Mouse (Mus musculus) lung, adult 2 months (tissue): Measurements from ENCODE around the gene Lamb1. TPM values are rescaled to one million over a fixed set of nuclear protein-coding genes. Genes with fewer than 3 reads are reported as not detected.

Experiments
- DNase-seq: peaks from one replicate; pipeline ENCODE4 v3.0.0; 2022
- H3K4me1 ChIP-seq: fragments of 200-500 bp; 2 replicates; pipeline ENCODE4 v1.6.1; 2011; ENCODE audit warnings: low read length; ENCODE audit not compliant: control insufficient read depth, insufficient read depth
- H3K4me3 ChIP-seq: fragments of 200-500 bp; replicated peaks from 2 replicates; pipeline ENCODE3; 2011; ENCODE audit warnings: low read depth, mild to moderate bottlenecking, control low read depth, low read length; ENCODE audit errors: extremely low read depth
- CTCF ChIP-seq: fragments of 200-500 bp; IDR thresholded peaks from 2 replicates; pipeline ENCODE4 v1.5.1; 2011; ENCODE audit warnings: mild to moderate bottlenecking, low read length, control low read depth; ENCODE audit not compliant: insufficient read depth
- POLR2A ChIP-seq: fragments of 200-500 bp; IDR thresholded peaks from 2 replicates; pipeline ENCODE4 v1.6.1; 2011; ENCODE audit warnings: low read depth, mild to moderate bottlenecking, control low read depth, low read length, borderline replicate concordance; ENCODE audit errors: extremely low read depth
- WGBS: fragments of 180-500 bp; shearing (Covaris S2); methylation state at CpG from one replicate; pipeline ENCODE4 v1.1.7; 2018; 5-methylcytosine and 5-hydroxymethylcytosine counted together
- polyA plus RNA-seq: library from polyadenylated mRNA; depleted of rRNA; stranded (reverse); fragments of >200 nt; gene quantifications from 2 replicates; pipeline ENCODE4 v1.2.3, GENCODE M21; 2012

The Lamb1 gene
- polyA plus RNA-seq, 1 experiment = 48.4 TPM

DNA sequence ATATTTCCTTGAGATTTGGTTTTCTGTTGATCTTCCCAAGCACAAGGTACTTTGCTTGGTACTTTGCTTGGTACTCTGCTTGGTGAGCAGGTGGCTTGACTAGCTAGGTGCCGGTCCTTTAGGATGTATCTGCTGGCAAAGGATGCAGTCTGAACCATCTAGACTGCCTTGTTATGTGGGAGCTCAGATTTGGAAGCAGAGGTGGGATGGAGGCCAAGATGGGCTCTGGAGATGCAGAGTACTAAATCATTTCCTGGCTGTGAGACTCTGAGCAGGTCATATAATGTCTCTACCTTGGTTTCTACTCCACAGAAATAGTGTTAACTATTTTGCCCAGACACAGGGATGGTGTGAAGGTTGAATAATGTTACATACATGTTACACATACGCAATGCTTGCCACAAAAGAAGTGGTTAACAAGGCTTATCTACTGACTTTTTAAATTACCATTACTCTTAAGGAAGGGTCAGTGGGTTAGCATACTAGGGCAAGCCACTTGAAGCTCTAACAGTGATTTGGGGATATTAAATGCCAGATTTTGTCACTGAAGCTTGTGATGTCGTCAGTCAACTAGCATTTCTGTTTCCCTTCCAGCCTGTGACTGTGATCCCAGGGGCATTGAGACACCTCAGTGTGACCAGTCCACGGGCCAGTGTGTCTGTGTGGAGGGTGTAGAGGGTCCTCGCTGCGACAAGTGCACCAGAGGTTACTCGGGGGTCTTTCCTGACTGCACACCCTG lies 52.8 kb downstream of the Lamb1 start:
- Histone ChIP-seq H3K4me3 (no peak overlapping the region), H3K4me1 (no peaks in the 10 kb centered on the region)
- 76% methylated on average over 7 of the region's 7 CpGs for WGBS
- DNase-seq = no peak
- no peak for TF ChIP-seq POLR2A
- TF ChIP-seq CTCF = no peak

DNA sequence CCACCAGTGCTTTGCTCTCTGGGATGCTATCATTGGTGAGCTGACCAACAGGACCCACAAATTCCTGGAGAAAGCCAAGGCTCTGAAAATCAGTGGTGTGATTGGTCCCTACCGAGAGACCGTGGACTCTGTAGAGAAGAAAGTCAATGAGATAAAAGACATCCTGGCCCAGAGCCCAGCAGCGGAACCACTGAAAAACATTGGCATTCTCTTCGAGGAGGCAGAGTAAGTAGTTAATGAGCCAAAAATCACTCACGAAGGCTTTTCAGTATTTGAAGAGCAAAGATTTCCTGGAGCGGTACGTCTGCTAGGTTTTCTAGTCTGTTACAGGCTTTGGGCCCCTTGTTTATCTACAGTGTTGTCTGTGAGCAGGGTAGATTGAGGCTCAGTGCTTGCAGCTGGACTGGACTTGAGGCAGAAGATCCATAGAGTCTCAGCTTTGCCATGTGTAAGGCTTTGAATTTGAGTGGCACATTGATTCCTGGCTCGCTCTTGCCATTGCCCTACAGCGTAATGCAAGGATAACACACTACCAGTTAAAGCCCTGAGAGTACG lies 53.5 kb downstream of the Lamb1 start:
- Histone ChIP-seq H3K4me3 (no peak overlapping the region), H3K4me1 (no peaks in the 10 kb centered on the region)
- TF ChIP-seq POLR2A (no peak), CTCF (no peak)
- WGBS = 71% methylated on average over 10 of the region's 10 CpGs
- DNase-seq = no peak

DNA sequence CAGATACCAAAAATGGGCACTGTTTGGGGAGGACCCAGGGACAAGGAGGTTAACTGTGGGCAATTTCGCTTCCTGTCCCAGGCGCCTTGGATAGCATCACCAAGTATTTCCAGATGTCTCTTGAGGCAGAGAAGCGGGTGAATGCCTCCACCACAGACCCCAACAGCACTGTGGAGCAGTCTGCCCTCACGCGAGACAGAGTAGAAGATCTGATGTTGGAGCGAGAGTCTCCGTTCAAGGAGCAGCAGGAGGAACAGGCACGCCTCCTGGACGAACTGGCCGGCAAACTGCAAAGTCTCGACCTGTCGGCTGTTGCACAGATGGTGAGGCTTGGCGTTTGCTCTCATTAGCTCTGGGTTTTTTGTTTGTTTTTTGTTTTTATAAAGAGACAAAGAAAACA lies 55.8 kb downstream of the Lamb1 start:
- no peak for TF ChIP-seq CTCF
- TF ChIP-seq POLR2A = no peak
- H3K4me3 ChIP-seq = no peak overlapping the region
- 88% methylated on average over 13 of the region's 13 CpGs for WGBS
- DNase-seq = no peak
- no peaks in the 10 kb centered on the region for H3K4me1 ChIP-seq

DNA sequence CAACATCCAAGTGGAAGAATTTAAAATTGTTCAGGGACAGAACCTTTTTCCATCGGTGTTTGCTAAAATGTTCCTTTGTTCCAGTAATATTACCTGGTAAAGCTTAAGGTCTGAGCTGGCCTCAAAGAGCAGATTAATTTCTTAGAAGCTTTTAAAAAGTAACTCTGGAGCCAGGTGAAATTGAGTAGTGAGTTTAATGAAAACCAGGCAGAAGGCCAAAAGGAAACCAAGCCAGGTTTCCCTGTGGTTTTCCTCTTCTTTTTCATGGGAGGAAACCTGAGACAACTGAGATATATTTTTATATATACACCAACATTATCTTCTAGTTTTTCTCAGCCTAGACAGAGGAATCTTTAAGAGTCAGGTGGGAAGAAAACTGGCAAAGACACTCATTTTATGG lies 56.5 kb downstream of the Lamb1 start:
- 81% methylated on average over 1 of the region's 1 CpGs for WGBS
- H3K4me3 ChIP-seq = no peak overlapping the region
- DNase-seq = no peak
- TF ChIP-seq CTCF (no peak), POLR2A (no peak)
- H3K4me1 ChIP-seq = no peaks in the 10 kb centered on the region

DNA sequence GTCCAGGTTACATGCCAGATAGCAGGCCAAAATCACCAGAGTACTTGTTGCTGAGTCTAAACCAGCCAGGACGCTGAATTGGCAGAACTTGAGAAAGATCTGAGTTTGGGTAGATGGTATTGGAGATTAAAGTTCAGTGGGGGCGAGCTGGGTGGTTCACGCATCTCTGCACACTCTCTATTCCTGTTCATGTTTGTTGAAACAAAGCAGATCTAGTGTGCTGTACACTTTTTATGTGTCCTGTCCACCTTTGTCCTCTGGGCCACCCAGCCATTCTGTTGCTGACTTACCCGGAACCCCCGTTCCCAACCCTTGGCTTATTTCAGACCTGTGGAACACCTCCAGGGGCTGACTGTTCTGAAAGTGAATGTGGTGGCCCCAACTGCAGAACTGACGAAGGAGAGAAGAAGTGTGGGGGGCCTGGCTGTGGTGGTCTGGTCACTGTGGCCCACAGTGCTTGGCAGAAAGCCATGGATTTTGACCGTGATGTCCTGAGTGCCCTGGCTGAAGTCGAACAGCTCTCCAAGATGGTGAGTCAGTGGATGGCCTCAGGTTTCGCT lies 58.2 kb downstream of the Lamb1 start:
- WGBS = 88% methylated on average over 9 of the region's 9 CpGs
- Histone ChIP-seq H3K4me3 (no peak overlapping the region), H3K4me1 (no peaks in the 10 kb centered on the region)
- no peak for DNase-seq
- TF ChIP-seq POLR2A (no peak), CTCF (no peak)

DNA sequence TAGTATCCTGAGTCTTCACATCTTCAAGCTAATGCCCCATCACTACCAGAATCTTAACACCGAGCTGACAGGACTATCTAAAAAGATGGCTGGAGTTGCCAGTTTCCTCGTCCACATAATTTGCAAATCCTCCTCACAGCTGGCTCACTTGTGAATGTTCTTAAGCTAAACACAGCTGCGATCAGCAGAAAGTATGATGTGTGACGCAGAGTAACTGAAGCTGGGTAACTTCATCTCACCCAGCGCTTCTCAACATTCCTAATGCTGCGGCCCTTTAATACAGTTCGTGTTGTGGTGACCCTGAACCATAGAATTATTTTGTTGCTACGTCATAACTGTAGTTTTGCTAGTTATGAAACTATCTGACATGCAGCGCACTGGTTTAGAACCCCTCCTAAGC lies 62.1 kb downstream of the Lamb1 start:
- Histone ChIP-seq H3K4me1 (no peaks in the 10 kb centered on the region), H3K4me3 (no peak overlapping the region)
- TF ChIP-seq CTCF = no peak
- WGBS = 89% methylated on average over 9 of the region's 9 CpGs
- DNase-seq = no peak

DNA sequence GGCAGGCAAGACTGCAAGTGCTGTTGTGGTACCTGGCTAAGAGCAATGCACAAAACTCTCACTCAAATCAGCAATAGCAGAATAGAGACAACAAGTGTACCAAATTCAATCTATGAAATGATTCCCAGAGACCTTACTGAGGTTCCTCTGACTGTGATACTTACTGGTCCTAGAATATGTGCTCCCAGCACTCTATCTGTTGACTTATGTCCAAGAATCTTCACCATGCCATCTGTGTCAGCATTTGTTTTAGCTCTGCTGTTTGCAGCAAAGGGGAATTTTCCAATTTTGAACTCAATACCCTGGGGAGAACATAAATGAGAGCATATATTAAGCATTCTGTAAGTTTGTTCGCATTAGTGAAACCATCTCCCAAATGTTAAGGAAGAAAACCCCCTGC lies 68.2 kb downstream of the Lamb1 start:
- WGBS = 85% methylated on average over 1 of the region's 1 CpGs
- no peak for DNase-seq
- H3K4me1 ChIP-seq = no peaks in the 10 kb centered on the region
- no peak overlapping the region for H3K4me3 ChIP-seq
- TF ChIP-seq POLR2A (no peak), CTCF (no peak)

DNA sequence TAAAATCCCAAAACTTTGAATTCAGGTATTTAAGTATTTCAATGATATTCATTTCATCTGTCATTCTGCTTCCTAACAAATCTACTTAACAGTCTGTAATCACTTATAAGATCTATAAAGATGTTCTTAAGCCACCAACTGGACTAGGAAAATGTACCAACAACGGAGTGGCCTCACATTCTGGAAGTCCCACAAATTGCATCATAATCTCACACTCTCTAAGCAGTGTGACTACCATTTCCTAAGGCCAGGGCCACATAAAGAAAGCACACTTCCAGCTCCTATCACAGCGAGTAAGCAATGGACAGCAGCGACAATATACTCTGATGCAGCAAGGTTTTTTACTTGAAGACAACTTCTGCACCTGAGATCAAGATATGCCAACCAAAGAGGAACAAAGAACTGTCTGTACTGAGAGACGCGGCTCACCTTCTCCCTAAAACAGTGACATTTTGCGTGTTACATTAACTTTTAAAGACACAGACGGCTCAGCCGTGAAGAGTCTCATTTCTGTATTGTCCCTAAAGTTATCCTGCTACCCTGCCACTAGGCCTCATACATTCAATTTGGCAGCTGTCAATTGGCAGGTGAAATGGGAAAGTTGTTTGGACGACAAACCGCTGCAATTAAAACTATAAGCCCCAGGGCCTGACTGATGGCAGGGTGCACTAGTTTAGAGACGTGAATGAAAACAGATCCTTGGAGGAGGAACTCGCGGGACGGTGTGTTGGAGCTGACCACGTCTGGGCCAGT lies 85.3 kb downstream of the Lamb1 start:
- peaks cover 4% of the 10 kb centered on the region; the same call in 1 of the 2 replicates for H3K4me1 ChIP-seq
- DNase-seq = no peak
- no peak for TF ChIP-seq POLR2A
- H3K4me3 ChIP-seq = peak overlapping the region; percentile 87
- WGBS = 17% methylated on average over 15 of the region's 15 CpGs

- peaks cover 4% of the 10 kb centered on the region; the same call in 1 of the 2 replicates for H3K4me1 ChIP-seq
- WGBS = 5% methylated on average over 66 of the region's 66 CpGs
- H3K4me3 ChIP-seq = peak within 1 kb of the TSS; percentile 87
- TF ChIP-seq CTCF (no peak), POLR2A (peak; percentile 90; the same call in 1 of the 2 replicates)
- peak; percentile 94 for DNase-seq
Observed at GRCm38 (mm10) chr12:31350944-31351928, 86.2 kb downstream of the Lamb1 start, which contains the start of gene Dld. Dld (minus strand) TSS chr12:31351453.
